Mouse (Mus musculus): ENCODE measurements around the gene Gm28035.

GRCm38 (mm10) chr2:30287027-30287373 is 46.6 kb downstream of the Gm28035 start:
- TF ChIP-seq CTCF (IDR thresholded peaks at IDR 0.05; ENCODE audit: low read depth) (no peak), EP300 (IDR thresholded peaks at IDR 0.05; ENCODE audit: low read depth) (no peak)

Data from heart, postnatal 0 days (tissue).